Mouse (Mus musculus): ENCODE results near the gene H2-DMb2.

DNA sequence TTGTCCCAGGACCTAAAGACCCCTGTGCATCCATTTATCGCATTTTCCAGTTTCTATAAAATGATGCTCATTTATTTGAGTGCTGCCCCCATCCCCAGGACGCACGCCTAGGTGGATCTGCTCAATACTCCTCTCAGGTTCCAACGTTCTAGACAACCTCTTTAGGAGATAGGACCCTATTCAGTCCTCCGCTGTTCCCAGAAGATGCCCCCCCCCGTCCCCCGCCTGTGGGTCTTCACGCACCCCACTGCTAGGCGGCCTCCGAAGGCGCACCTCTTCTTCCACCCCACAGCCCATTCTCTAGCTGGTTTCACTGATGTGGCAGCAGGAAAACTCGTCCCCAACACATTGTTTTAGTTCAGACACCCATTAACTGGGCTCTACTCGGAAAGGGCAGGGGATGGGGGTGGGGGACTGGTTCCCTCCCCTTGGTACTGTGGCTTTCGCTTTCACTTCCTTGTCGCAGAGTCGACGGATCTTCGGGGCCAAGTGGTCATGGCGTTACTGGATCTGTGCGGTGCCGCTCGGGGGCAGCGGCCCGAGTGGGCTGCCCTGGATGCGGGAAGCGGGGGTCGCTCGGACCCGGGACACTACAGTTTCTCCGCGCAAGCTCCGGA is 54.9 kb downstream of the H2-DMb2 start:
- TF ChIP-seq CTCF (IDR thresholded peaks at IDR 0.05; ENCODE audit: low read depth) (no peak), EP300 (IDR thresholded peaks at IDR 0.05; ENCODE audit: low read depth) (no peak)

All from liver, postnatal 0 days (tissue).